Comparison of ENCODE assay signal across 20 mouse cellular contexts in genomic region chr6:35334278-35334677, GRCm38 (mm10). TPM values are rescaled to one million over a fixed set of nuclear protein-coding genes. Genes with fewer than 3 reads are reported as not detected.
DNase-seq lines count a peak whose midpoint lies in the region; ATAC-seq and TF ChIP-seq lines count a peak whose summit lies in the region.
"Had no signal": no experiment of that assay in that cellular context is flagged by ENCODE, and none has a peak within 500 bp of the region (broad histone marks: within the 10 kb centered on the region; RNA-seq: fewer than 3 reads in every experiment).

No protein-coding gene starts in this region.

- TF ChIP-seq POLR2A in heart, adult 2 months (IDR thresholded peaks at IDR 0.05; ENCODE audit: insufficient read depth, low read depth, low read length) = no peak

- H3K79me2 ChIP-seq in heart, adult 2 months (replicated peaks; ENCODE audit: control insufficient read depth, insufficient read depth, low read length) = no peaks in the 10 kb centered on the region

- no peaks in the 10 kb centered on the region for H3K36me3 ChIP-seq in heart, adult 2 months (ENCODE audit: control insufficient read depth, insufficient read depth, low read length)
- no peaks in the 10 kb centered on the region for H3K36me3 ChIP-seq in heart, embryonic 10.5 days
- H3K36me3 ChIP-seq in liver, embryonic 14.5 days (replicated peaks; ENCODE audit: control insufficient read depth, insufficient read depth, low read depth) = no peaks in the 10 kb centered on the region
- H3K36me3 ChIP-seq: embryonic facial prominence, embryonic 13.5 days; forebrain, embryonic 12.5 days; limb, embryonic 13.5 days; midbrain, embryonic 12.5 days had no signal

- H3K27me3 ChIP-seq in heart, adult 2 months (ENCODE audit: control insufficient read depth, insufficient read depth, low read length) = no peaks in the 10 kb centered on the region
- no peaks in the 10 kb centered on the region for H3K27me3 ChIP-seq in heart, embryonic 10.5 days (ENCODE audit: insufficient read depth, poor library complexity, severe bottlenecking)
- H3K27me3 ChIP-seq in liver, embryonic 14.5 days (ENCODE audit: control insufficient read depth, insufficient read depth, low read length) = no peaks in the 10 kb centered on the region
- H3K27me3 ChIP-seq: embryonic facial prominence, embryonic 13.5 days; forebrain, embryonic 12.5 days; limb, embryonic 13.5 days; midbrain, embryonic 12.5 days; Patski had no signal

- no peak overlapping the region for H3K4me3 ChIP-seq in heart, adult 2 months
- H3K4me3 ChIP-seq in heart, embryonic 10.5 days = no peak overlapping the region
- no peak overlapping the region for H3K4me3 ChIP-seq in liver, embryonic 14.5 days (ENCODE audit: insufficient read depth in 1 of 2, low read depth in 2 of 2, low read length in 2 of 2)
- H3K4me3 ChIP-seq: embryonic facial prominence, embryonic 13.5 days; forebrain, embryonic 12.5 days; limb, embryonic 13.5 days; midbrain, embryonic 12.5 days had no signal

- H3K4me1 ChIP-seq in heart, adult 2 months (ENCODE audit: control insufficient read depth, insufficient read depth, low read length) = peaks cover 3% of the 10 kb centered on the region
- peaks cover 45% of the 10 kb centered on the region for H3K4me1 ChIP-seq in heart, embryonic 10.5 days
- H3K4me1 ChIP-seq in liver, embryonic 14.5 days (replicated peaks; ENCODE audit: control insufficient read depth in 2 of 2, insufficient read depth in 2 of 2, low read length in 1 of 2) = peaks cover 0 to 3% of the 10 kb centered on the region in 2 experiments; a peak in 1 of 4 replicates

- no peak overlapping the region for H3K9ac ChIP-seq in heart, adult 2 months (ENCODE audit: low read depth, low read length)
- no peak overlapping the region for H3K9ac ChIP-seq in liver, embryonic 14.5 days (replicated peaks)
- H3K9ac ChIP-seq: embryonic facial prominence, embryonic 13.5 days; forebrain, embryonic 12.5 days; limb, embryonic 13.5 days; midbrain, embryonic 12.5 days had no signal

- intact Hi-C loops in heart, adult 2 months (cut with DNase I) = no loop called here

- DNase-seq in heart, adult 2 months = no peak
- no peak for DNase-seq in heart, embryonic 10.5 days (ENCODE audit: low spot score)
- DNase-seq in liver, embryonic 14.5 days (ENCODE audit: low read depth in 3 of 3, low spot score in 3 of 3) = peak in 1 of 3 experiments; percentile 16
- DNase-seq in liver (no peak), ES-CJ7 (ENCODE audit: low read depth, low spot score) (peak; percentile 36)
- DNase-seq in induced T-regulatory cell, adult 2 months (ENCODE audit: low read depth) = peak; percentile 2
- DNase-seq in right cerebral cortex, postnatal 4 days = no peak
- no peak for DNase-seq in urinary bladder, adult 18-20 months (ENCODE audit: low spot score in 2 of 2)
- DNase-seq: adrenal gland, adult 2 months; cerebellum, postnatal 36 days; heart, postnatal 36 days; kidney, postnatal 25 days; lung, postnatal 10 days; spleen, adult 18-20 months had no signal

- no peaks in the 10 kb centered on the region for H3K9me3 ChIP-seq in heart, embryonic 10.5 days
- H3K9me3 ChIP-seq in liver, embryonic 14.5 days (ENCODE audit: control insufficient read depth, low read length) = no peaks in the 10 kb centered on the region
- H3K9me3 ChIP-seq: embryonic facial prominence, embryonic 13.5 days; forebrain, embryonic 12.5 days; limb, embryonic 13.5 days; midbrain, embryonic 12.5 days had no signal

- no peak overlapping the region for H3K4me2 ChIP-seq in liver, embryonic 14.5 days (ENCODE audit: low read depth)
- H3K4me2 ChIP-seq: embryonic facial prominence, embryonic 13.5 days; forebrain, embryonic 12.5 days; limb, embryonic 13.5 days; midbrain, embryonic 12.5 days had no signal

- TF ChIP-seq EP300 in heart, adult 2 months (IDR thresholded peaks at IDR 0.05; ENCODE audit: insufficient read depth, low read depth, low read length) = no peak
- TF ChIP-seq EP300 in liver, embryonic 14.5 days (IDR thresholded peaks at IDR 0.05; ENCODE audit: low read depth) = no peak

- no peak overlapping the region for H3K27ac ChIP-seq in heart, adult 2 months
- H3K27ac ChIP-seq in heart, embryonic 10.5 days = no peak overlapping the region
- H3K27ac ChIP-seq in liver, embryonic 14.5 days = no peak overlapping the region
- H3K27ac ChIP-seq: embryonic facial prominence, embryonic 13.5 days; forebrain, embryonic 12.5 days; limb, embryonic 13.5 days; midbrain, embryonic 12.5 days had no signal

- no peak for ATAC-seq in liver, embryonic 14.5 days (ENCODE audit: insufficient read depth)
- ATAC-seq: inflammation-experienced regulatory T-cells, adult 6 months; Patski had no signal

- 87% methylated on average over 4 of the region's 4 CpGs for WGBS in heart, adult 2 months
- WGBS in heart, embryonic 10.5 days = 75% methylated on average over 4 of the region's 4 CpGs
- 66% methylated on average over 4 of the region's 4 CpGs for WGBS in liver, embryonic 14.5 days (ENCODE audit: insufficient replicate concordance)

- TF ChIP-seq CTCF in heart, adult 2 months (IDR thresholded peaks at IDR 0.05) = peak; percentile 35
- peak; percentile 73 for TF ChIP-seq CTCF in liver, embryonic 14.5 days (IDR thresholded peaks at IDR 0.05; ENCODE audit: low read depth)

RNA-seq across cellular contexts. Expression of gene Fam180a, which starts 8.3 kb away (rescaled TPM):
- under 1 TPM; 0.34 to 0.41 TPM for total RNA-seq in heart, adult 2 months (2021)
- 0.16 and 0.23 TPM in 2 replicates for polyA plus RNA-seq in heart, adult 2 months (2012; rRNA removed)
- 0.08 and 0.20 TPM in 2 replicates for polyA plus RNA-seq in heart, embryonic 10.5 days (2016; fragmentation: Nextera tagmentation; extraction: Ambion mirVana)
- polyA plus RNA-seq in liver, embryonic 14.5 days (2012; rRNA removed) = 0.02 and 0.03 TPM in 2 replicates
- 0.11 and 0.23 TPM in 2 replicates for polyA plus RNA-seq in liver, embryonic 14.5 days (2014; fragmentation: Nextera tagmentation; extraction: Ambion mirVana)
- polyA plus RNA-seq: forebrain, embryonic 12.5 days; inflammation-experienced regulatory T-cells, adult 6 months; Patski had no signal

RNA-seq across cellular contexts. Expression of gene Slc13a4, which starts 26.3 kb away (rescaled TPM):
- not detected for total RNA-seq in heart, adult 2 months (2021)
- polyA plus RNA-seq in heart, adult 2 months (2012; rRNA removed) = 0.53 and 0.70 TPM in 2 replicates
- polyA plus RNA-seq in heart, embryonic 10.5 days (2016; fragmentation: Nextera tagmentation; extraction: Ambion mirVana) = 2.9 and 3.3 TPM in 2 replicates
- 0.03 and 0.04 TPM in 2 replicates for polyA plus RNA-seq in liver, embryonic 14.5 days (2012; rRNA removed)
- polyA plus RNA-seq in liver, embryonic 14.5 days (2014; fragmentation: Nextera tagmentation; extraction: Ambion mirVana) = 0.09 and 0.22 TPM in 2 replicates
- polyA plus RNA-seq: Patski had no signal

Comparison
In these comparisons a context has a peak if more than half of its experiments do, and no peak if none do; other contexts are left out.
1. DNase-seq: peak in ES-CJ7 (single experiment) and induced T-regulatory cell, adult 2 months (single experiment); none in heart, adult 2 months (0 of 2), heart, embryonic 10.5 days (single experiment), liver (single experiment), right cerebral cortex, postnatal 4 days (single experiment) and urinary bladder, adult 18-20 months (0 of 2).